Mouse (Mus musculus) spleen, adult 2 months (tissue): ENCODE data around the gene Sphk1. TPM values are rescaled to one million over a fixed set of nuclear protein-coding genes. Genes with fewer than 3 reads are reported as not detected.
A peak's percentile ranks its signal among the peaks of the same experiment; 100 is the strongest.

Source experiments
- DNase-seq, 2 experiments: peaks; one replicate each; pipeline versions ENCODE4 v3.0.0 to v3.0.0-alpha.2; 2012 to 2021; ENCODE audit warnings: low spot score in 2 of 2, low read depth in 1 of 2
- H3K27ac ChIP-seq: fragments of 200-500 bp; 2 replicates; pipeline ENCODE4 v1.5.1; 2012; ENCODE audit warnings: low read length, inconsistent platforms; ENCODE audit not compliant: insufficient read depth
- H3K27me3 ChIP-seq: fragments of 200-500 bp; 2 replicates; pipeline ENCODE4 v1.6.1; 2012; ENCODE audit warnings: mild to moderate bottlenecking, moderate library complexity, low read length, inconsistent platforms; ENCODE audit not compliant: control insufficient read depth, insufficient read depth
- H3K36me3 ChIP-seq: fragments of 200-500 bp; 2 replicates; pipeline ENCODE4 v1.6.1; 2012; ENCODE audit warnings: mild to moderate bottlenecking, low read length, inconsistent platforms; ENCODE audit not compliant: control insufficient read depth, insufficient read depth
- H3K4me1 ChIP-seq: fragments of 200-500 bp; 2 replicates; pipeline ENCODE4 v1.6.1; 2011; ENCODE audit warnings: inconsistent platforms; ENCODE audit not compliant: control insufficient read depth, insufficient read depth, insufficient read length
- H3K4me3 ChIP-seq: fragments of 200-500 bp; 2 replicates; pipeline ENCODE4 v1.5.1; 2011; ENCODE audit warnings: mild to moderate bottlenecking, inconsistent platforms; ENCODE audit not compliant: insufficient read depth, insufficient read length; ENCODE audit errors: extremely low read depth
- CTCF ChIP-seq: fragments of 200-500 bp; IDR thresholded peaks from 2 replicates; pipeline ENCODE4 v1.5.1; 2011; ENCODE audit warnings: mild to moderate bottlenecking, inconsistent platforms; ENCODE audit not compliant: insufficient read depth, insufficient read length, insufficient replicate concordance; ENCODE audit errors: extremely low read depth
- POLR2A ChIP-seq: fragments of 200-500 bp; IDR thresholded peaks from 2 replicates; pipeline ENCODE4 v1.6.1; 2011; ENCODE audit warnings: low read depth, low read length, inconsistent platforms
- WGBS: fragments of 180-500 bp; shearing (Covaris S2); methylation state at CpG from one replicate; pipeline ENCODE4 v1.1.7; 2018; 5-methylcytosine and 5-hydroxymethylcytosine counted together
- polyA plus RNA-seq: library from polyadenylated mRNA; depleted of rRNA; stranded (reverse); fragments of >200 nt; gene quantifications from 2 replicates; pipeline ENCODE4 v1.2.3, GENCODE M21; 2012; rRNA removed

The Sphk1 gene
- polyA plus RNA-seq, 1 experiment: 15.5 TPM

DNA sequence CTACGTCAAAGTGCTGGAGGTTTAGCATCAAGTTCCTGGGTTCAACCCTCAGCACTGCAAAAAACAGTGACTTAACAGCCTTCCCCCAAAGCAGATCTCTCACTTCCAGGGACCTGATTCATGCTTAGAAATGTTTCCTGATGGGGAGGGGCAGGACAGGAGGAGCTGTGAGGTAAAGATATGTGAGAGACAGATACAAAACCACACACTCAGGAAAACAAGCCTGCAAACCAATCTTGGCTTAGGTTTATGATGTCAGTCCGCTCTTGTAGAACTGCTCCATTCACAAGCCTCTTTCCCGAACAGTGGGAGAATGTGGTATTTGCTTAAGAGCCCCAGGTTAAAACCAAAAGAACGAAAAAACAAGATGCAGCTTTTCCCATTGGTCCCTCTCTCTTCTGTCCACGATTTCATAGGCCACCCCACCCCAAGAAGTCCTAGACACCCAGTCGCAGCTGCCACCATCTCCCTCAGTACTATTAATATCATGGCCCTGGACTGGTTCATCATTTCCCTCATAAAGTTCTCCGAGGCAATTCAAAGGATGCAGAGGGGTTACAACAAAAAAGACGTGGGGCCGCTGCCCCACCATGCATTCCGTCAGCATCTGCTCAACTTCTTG lies 49.4 kb downstream of the Sphk1 start:
- Histone ChIP-seq H3K27ac (no peak overlapping the region), H3K27me3 (no peaks in the 10 kb centered on the region), H3K4me3 (peak overlapping the region; percentile 99), H3K4me1 (peaks cover 6% of the 10 kb centered on the region; the same call in 1 of the 2 replicates), H3K36me3 (no peaks in the 10 kb centered on the region)
- TF ChIP-seq POLR2A (no peak), CTCF (no peak)
- WGBS: 30% methylated on average over 10 of the region's 10 CpGs
- no peak for DNase-seq

DNA sequence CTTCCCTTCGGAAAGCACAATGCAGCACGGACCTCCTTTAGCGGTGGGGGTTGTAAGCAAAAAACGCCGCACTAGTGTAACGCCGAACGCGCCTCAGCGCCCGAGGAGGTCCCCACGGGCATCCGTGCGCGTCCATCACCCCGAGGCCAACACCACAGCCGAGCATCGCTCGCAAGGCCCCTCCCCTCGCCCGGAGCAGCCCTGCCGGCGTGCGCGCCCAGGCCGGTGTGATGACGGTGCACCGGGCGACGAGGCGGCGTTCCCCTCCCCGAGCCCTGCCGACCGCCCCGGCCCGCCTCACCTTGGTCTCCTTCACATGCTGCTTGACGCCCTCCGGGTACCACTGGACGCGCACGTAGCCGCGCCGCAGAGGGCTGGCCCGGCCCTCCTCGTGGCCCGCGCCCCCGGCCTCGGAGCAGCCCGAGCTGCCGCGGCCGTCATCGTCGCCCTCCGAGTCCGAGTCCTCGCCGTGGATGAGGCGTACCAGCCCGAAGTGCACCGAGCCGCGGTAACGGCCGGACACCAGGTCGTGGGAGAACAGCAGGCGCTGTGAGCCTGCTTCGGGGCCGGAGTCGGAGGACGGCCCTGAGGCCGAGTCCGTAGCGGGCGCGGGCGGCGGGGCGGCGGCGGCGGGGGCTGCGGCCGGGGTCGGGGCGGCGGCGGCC lies 50.1 kb downstream of the Sphk1 start:
- Histone ChIP-seq H3K27me3 (no peaks in the 10 kb centered on the region), H3K4me3 (peak overlapping the region; percentile 99), H3K36me3 (no peaks in the 10 kb centered on the region), H3K4me1 (peaks cover 6% of the 10 kb centered on the region; the same call in 1 of the 2 replicates), H3K27ac (peak overlapping the region; percentile 62; the same call in 1 of the 2 replicates)
- WGBS: under 1% methylated on average over 91 of the region's 91 CpGs
- DNase-seq: peak in 1 of 2 experiments; percentile 48
- no peak for TF ChIP-seq CTCF
- TF ChIP-seq POLR2A: no peak

GRCm38 (mm10) chr11:116581376-116581814 lies 50.7 kb downstream of the Sphk1 start, which contains the start of gene Ube2o:
Gene Ube2o, minus strand, starts transcription at chr11:116581447.
- Histone ChIP-seq H3K27ac (peak within 1 kb of the TSS; percentile 62; the same call in 1 of the 2 replicates), H3K36me3 (no peaks in the 10 kb centered on the region), H3K4me3 (peak within 1 kb of the TSS; percentile 99), H3K4me1 (peaks cover 6% of the 10 kb centered on the region; the same call in 1 of the 2 replicates), H3K27me3 (no peaks in the 10 kb centered on the region)
- peak; percentile 76 to 85 for DNase-seq
- TF ChIP-seq CTCF: 0 out of 2 replicates have a peak, but pooled peaks have one; percentile 9
- no peak for TF ChIP-seq POLR2A
- WGBS: 2% methylated on average over 45 of the region's 51 CpGs

DNA sequence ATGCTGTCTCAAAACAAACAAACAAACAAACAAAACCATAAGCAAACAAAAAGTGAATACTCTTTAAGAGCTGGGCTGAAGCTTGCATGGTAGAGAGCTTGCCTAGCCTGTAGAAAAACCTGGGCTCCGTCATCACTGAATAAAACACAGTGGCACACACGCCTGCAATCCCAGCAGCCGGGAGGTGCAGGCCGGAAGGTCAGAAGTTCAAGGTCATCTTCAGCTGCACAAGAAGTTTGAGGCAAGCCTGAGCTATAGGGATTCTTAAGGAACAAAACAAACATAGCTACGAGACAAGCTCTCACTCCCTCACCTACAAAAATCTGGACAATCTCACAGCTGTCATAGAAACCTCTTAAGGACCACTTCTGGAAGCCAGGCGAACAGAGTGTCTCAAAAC lies 55.0 kb downstream of the Sphk1 start:
- WGBS: 88% methylated on average over 6 of the region's 6 CpGs
- no peak for DNase-seq
- H3K27me3 ChIP-seq: no peaks in the 10 kb centered on the region

More for the DNA sequence above, 55.0 kb downstream of the Sphk1 start:
- Histone ChIP-seq H3K36me3 (no peaks in the 10 kb centered on the region), H3K4me1 (peaks cover 6% of the 10 kb centered on the region), H3K27ac (no peak overlapping the region), H3K4me3 (no peak overlapping the region)
- TF ChIP-seq POLR2A: no peak
- no peak for TF ChIP-seq CTCF

Other genes starting within 250 kb of the Sphk1 start
- 0.08 TPM in 1 of 2 replicates, not detected in the other for gene Galr2, start 250.0 kb upstream of the Sphk1 start, polyA plus RNA-seq
- gene Exoc7, start 223.7 kb upstream of the Sphk1 start, polyA plus RNA-seq: 20.2 and 21.8 TPM in 2 replicates
- gene Foxj1, start 195.5 kb upstream of the Sphk1 start, polyA plus RNA-seq: 0.47 and 0.59 TPM in 2 replicates
- 10.7 and 16.2 TPM in 2 replicates for gene Rnf157, start 117.9 kb upstream of the Sphk1 start, polyA plus RNA-seq
- gene Ubald2, start 96.8 kb upstream of the Sphk1 start, polyA plus RNA-seq: 152 and 245 TPM in 2 replicates
- 0.07 and 0.14 TPM in 2 replicates for gene Qrich2, start 64.7 kb upstream of the Sphk1 start, polyA plus RNA-seq
- 62.1 and 95.5 TPM in 2 replicates for gene Prpsap1, start 36.7 kb upstream of the Sphk1 start, polyA plus RNA-seq
- gene Ube2o, start 50.5 kb downstream of the Sphk1 start, polyA plus RNA-seq: 42.3 and 77.3 TPM in 2 replicates
- not detected in 2 replicates for gene Aanat, start 55.5 kb downstream of the Sphk1 start, polyA plus RNA-seq
- gene Rhbdf2, start 96.1 kb downstream of the Sphk1 start, polyA plus RNA-seq: 84.5 and 91.2 TPM in 2 replicates
- 0.35 and 0.72 TPM in 2 replicates for gene Prcd, start 122.6 kb downstream of the Sphk1 start, polyA plus RNA-seq
- gene Cygb, start 123.4 kb downstream of the Sphk1 start, polyA plus RNA-seq: 10.0 and 14.2 TPM in 2 replicates
- gene St6galnac1, start 244.6 kb downstream of the Sphk1 start, polyA plus RNA-seq: 0.04 and 0.86 TPM in 2 replicates